Mouse (Mus musculus) thymus, postnatal 14 days (tissue): ENCODE results near the gene Gm10306.

Experiments
- DNase-seq: peaks from one replicate; pipeline ENCODE4 v3.0.0; 2021

Gene Gm10306

DNA sequence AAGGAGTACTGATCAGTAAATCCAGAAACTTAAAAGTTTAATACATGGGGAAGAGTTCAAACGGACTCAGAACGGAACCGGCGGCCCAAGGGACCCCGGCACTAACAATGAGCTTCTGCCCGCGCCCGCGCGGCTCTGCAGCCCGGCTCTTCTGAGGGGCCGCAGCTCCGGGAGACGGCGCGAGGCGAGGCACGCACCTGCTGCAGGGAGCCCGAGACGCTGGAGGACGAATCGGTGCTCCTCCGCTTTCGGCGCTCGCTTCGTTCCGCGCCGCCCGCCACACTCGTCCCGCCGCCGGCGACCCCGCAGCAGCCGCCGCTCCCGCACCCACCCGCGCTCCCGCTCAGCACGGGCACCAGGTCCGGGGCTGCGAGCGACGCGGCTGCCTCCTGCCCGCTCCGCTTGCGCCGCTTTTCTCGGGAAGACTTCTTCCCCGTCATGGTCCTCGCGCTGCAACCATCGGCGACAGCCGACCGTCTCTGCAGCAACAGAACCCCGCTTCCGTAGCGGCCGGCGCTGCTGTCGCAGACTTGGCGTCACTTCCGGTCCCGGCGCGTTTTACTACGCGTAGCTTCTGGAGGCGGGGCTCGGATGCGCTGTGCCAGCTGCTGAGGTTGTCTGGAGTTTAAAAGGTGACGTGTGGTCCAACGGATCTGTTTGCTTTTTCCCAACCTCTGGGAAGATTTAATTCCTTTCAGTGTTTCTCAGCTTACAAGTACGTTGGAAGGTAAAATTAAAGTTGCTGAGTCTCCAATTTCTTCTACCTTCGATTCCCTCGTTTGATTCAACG is at the start of gene Gm10306, which contains the start of gene Caap1:
Gene Gm10306, plus strand, starts transcription at position 282 of the 790 bp plus-strand sequence.
Gene Caap1, minus strand, starts transcription at position 532 of the 790 bp plus-strand sequence.
- peak; percentile 95 for DNase-seq

DNA sequence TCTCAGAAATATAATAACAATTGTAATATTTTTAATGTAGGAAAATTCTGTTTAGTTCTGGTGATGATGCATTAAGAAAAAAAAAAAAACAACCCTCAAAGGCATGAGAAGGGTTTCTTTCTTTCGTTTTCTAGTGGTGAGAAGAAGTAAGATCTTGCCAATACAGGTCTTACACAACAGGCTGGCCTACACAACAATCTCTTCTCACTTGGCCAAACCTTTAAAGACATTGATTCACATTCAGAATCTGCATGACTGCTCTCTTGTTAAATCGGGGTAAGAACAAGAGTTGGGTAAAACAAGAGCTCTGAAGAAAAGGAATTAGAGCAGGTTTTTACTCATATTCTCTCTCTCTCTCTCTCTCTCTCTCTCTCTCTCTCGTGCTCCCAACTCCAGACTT is 41.0 kb upstream of the Gm10306 start:
- no peak for DNase-seq

DNA sequence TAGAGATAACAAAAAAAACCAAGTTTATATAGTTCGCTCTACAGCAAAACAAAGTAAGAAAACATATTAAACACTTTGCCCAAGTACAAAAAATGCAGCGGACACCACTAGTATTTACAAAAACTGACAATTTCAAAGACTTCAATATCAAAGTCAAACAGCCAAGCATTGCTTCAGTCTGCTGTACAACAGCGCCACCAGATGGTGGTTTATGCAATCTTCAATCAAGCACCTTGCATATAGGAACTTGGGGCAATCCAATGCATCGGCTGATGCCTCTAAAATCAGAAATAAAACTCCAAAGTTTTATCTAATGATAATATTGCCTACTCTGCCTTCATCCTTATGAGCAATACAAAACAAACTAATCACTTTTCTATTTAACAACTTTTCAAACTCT is 38.7 kb upstream of the Gm10306 start:
- peak; percentile 44 for DNase-seq

DNA sequence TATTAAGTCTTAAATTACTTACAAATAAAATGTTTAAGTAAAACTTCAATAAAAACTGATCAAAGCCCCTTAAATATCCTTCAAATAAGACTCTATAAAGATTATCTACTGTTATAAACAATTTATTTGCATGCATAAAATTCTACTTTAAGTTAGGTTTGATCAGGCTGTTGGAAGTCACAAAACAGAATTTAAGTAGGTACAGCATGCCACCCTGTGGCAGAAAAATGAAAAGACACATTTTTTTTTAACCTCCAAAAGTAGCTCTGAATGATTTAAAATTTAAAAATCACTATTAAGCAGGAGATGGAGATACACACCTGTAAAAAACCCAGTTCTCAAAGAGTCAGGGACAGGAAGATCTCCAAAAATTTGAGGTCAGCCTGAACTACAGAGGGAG is 33.0 kb upstream of the Gm10306 start:
- DNase-seq, result no peak

DNA sequence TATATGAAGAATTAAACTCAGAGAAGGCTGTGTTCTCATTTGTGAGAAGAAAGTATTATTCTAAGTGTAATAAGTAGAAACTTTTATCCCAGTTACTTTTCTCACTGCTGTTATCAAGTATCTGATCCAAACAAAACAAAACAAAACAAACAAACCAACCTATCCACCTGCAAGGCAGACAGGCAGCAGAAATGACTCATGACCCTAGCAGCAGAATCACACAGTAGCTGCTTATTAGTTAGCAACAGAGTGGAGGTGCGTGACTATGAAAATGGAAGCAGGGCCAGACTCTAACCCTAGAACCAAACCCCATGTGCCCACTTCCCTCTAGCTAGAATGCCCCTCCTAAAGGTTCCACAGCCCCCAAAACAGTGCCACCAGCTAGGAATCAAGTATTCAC is 26.9 kb upstream of the Gm10306 start:
- DNase-seq, result no peak

DNA sequence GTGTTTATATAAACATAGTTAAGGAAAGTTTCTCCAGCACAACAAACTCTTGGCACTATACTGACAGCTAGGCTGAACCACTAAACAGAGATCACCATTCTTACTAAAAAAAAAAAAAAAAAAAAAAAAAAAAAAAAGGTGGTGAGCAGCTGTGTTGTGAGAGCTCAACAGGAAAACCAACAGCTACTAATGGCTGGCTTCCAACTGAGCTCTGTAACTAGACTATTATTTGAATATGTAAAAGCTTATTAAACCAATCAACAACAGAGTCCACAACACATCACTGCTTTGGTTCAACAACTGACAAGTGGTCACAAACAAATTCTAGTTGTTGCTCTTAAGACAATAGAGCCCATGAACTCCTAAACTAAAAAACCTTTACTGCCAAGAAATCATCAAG is 23.1 kb upstream of the Gm10306 start:
- DNase-seq, result no peak

DNA sequence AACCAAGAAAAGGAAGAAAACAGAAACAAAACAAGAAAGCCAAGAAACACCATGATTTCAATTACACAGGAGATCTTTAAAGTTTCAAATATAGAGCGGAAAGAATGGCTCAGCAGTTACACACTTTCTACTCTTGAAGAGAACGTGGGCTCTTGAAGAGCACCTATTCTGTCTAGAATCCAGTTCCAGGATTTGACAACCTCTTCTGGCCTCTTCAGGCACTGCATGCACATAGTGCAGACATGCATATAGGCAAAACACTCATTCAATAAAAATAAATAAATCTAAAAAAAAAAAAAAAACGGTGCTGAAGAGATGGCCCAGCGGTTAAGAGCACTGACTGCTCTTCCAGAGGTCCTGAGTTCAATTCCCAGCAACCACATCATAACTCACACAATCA is 13.3 kb upstream of the Gm10306 start:
- DNase-seq, result no peak

DNA sequence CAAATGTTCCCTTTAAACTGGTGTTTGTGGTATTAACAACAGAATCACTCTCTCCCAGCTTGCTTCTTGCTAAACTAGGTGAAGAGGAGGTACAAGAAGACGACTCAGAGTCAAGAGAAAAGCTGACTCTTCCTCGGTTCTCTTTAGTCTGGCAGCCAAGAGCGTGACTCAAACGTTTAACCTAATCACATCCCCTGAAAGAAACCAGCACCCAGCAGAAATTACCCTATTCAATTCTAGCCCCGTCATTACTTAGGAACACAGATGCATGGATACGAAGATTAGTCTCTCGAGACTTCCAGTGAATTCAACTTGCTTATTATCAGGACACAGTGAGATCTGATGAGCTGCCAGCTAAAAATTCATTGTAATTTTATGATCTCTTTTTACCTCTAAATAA is 12.0 kb upstream of the Gm10306 start:
- no peak for DNase-seq

DNA sequence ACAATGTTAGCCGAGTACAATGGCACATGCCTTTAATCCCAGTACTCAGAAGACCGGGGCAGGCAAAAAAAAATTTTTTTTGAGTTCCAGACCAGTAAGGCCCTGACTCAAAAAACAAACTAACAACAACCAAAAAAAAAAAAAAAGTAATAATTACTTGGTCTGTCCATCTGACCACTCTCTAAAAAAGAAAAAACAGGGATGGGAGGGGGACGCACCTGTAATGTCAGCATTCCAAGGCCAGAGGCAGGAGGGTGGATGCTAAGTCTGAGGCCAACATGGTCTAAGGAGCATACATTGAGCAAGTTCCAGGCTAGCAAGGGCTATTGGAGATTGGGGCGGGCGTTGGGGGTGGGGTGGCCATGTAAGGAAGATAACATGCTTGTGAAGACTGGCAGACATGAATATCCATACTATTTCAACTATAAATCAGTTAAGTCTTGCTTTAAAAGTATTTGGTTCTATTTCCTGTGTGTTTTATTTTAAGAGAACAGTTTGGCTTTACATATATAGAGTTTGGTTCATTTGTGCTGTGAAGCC is 1.3 kb upstream of the Gm10306 start:
- DNase-seq, result no peak

DNA sequence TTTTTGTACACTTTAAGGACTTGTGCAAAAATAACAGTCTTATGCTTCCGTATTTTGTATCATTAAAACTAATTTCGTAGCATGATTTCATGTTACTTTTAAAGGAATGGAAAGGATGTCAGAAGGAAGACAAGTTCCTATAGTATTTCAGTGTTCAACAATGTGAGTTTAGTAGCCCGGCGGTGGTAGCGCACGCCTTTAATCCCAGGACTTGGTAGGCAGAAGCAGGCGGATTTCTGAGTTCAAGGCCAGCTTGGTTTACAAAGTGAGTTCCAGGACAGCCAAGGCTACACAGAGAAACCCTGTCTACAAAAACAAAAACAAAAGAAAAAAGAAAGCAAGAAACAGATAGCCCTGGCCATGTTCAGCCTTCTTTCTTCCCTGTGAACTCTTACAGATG is 799 bp downstream of the Gm10306 start:
- peak; percentile 12 for DNase-seq

DNA sequence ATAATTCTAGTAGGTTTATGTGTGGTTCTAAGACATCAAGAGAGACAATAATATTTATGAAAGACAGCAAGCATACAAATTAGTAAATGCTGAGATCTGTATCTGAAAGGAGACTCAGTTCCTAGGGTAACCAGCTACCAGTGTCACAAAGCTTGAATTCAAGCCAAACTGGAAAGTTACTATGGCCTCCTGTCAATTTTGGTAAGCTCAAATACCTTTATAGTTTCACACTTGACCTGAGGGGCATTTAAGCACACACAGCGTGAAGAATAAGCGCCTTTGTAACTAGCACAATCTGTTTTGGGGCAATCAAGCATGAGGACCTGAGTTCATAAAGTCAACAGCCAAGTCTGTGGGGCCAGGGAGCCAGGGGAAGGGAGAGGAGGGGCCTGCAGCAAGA is 2.9 kb downstream of the Gm10306 start:
- no peak for DNase-seq

DNA sequence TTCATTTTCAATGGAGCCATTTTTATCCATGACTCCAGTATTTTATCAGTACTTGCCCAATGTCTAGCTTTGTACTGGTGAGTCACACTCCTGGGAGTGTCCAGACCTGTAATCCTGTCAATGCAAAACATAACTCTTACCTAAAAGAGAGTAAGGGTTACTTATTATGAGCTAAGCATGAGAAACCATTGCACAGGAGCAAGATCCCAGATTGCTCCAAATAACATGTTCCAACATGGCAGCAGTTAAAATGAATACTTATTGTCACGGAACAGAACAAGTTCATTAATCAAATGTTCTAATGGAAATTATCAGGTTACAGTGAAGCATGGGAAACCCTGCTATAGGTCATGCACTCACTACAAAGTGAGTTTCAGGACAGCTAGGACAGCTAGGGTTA is 4.0 kb downstream of the Gm10306 start:
- no peak for DNase-seq

DNA sequence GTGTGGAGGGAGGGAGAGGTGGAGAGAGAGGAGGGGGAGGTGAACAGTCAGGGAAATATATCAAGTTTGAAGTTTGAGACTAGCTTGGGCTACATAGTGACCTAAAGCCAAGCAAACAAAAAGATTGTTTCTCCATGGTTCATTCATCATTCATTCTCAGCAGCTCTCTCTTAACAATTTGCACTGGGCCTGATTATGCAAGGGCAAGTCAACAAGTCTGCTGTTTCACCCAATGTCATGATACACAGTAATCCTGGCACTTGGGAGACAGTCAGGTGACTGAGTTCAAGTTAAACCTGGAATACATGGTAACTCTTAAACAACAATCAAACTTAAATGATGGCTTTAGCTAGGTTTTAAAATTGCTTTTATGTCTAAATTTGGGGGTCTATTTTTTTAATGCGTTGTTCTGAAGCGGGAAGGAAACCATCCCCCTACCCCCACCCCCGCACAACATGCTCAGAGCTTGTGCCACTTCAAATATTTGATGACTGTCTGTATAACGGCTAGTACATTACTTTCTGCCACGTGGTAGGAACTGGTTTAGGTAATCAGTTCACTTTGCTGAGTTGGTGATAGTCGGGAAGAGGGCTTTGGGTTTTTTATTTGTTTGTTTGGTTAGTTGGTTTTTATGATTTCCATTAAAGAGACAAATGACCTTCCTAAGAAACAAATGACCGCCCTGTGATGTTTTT is 5.8 kb downstream of the Gm10306 start:
- DNase-seq, result no peak

DNA sequence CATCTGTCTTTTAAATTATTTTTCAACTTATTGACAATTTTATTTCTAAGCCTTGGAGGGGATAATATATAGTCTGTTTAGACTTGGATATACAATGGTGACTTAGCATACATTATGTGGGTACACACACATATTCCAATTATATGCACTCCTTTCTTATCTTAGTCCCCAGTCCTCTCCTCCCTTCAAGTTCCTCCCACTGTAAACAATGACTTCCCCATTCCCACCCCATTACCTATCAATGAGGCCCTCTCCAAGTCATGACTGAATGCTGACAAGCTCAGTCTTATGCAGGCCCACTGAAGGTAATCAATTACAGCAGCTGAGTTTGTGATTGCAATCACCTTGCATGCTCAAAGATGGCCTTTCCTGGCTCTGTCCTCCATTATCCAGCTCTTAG is 8.0 kb downstream of the Gm10306 start:
- no peak for DNase-seq

DNA sequence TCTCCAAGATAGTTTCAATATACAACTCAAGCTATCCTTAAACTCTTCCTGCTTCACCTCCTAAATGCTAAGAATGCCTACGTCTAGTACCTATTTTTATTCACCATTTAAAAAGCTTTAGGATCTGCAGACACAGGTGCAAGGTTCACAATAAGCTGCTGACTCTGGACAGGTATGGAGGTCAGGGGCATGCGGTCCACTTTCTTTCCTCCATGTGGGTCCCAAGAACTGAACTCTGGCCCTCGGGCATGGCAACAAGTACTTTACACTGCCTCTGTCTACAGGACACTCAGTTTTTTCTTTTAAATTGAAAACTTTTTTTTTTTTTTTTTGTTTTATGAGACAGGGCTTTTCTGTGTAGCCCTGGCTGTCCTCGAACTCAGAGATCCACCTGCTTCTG is 16.3 kb downstream of the Gm10306 start:
- no peak for DNase-seq

DNA sequence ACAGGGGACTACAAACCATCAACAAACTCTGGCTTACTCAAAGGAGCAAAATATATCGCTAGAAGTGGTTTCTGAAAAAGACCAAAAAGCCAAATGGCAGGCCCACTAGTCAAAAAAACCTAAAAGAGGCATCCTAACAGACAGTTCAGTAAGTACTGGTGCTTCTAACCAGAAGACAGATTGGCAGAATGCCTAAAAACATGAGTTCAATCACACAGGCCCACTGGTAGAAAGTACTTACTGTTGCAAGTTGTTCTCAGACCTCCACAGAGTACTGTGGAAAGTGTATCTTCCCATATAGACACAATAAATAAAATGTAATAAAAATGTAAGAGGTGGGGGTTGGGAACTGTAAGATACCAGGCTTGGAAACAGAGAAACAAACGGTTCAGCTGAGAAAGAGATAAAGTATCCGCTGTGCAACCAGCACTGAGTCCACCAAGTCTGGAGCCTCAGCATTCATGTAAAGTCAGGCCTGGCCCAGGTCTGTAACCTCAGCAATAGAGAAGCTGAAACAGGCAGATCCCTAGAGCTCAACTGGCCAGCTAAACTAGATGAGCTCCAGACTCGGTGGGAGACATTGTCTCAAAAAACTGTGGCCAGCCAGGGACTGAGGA is 35.5 kb downstream of the Gm10306 start:
- no peak for DNase-seq

DNA sequence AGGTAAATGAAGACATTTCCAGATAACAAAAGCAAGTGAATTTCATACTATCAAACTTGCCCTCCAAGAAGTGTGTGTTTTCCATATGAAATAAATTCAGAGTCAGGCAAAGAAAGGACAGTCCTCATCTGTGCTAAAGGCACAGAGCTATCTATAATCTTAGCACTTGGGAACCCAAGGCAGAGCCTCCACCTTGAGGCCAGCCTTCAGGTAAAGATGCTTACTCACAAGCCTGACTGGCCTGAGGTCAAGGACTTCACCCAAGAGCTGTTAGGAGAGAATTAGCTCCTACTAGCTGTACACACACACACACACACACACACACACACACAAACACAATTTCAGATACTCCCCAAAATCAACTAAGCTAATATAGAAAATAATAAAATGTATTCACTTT is 36.4 kb downstream of the Gm10306 start:
- no peak for DNase-seq

DNA sequence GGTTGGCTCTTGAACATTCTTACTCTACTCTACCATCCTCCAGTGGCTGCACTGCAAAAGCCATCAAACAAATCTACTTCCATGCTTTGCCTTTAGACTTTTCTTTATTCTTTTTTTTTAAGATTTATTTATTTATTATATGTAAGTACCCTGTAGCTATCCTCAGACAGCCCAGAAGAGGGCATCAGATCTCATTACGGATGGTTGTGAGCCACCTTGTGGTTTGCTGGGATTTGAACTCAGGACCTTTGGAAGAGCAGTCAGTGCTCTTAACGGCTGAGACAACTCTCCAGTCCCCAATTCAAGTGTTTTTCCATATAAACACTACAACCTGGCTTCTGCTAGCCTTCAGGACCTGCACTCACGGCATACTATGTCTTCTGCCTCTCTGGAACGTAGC is 45.0 kb downstream of the Gm10306 start:
- DNase-seq, result peak; percentile 23

DNA sequence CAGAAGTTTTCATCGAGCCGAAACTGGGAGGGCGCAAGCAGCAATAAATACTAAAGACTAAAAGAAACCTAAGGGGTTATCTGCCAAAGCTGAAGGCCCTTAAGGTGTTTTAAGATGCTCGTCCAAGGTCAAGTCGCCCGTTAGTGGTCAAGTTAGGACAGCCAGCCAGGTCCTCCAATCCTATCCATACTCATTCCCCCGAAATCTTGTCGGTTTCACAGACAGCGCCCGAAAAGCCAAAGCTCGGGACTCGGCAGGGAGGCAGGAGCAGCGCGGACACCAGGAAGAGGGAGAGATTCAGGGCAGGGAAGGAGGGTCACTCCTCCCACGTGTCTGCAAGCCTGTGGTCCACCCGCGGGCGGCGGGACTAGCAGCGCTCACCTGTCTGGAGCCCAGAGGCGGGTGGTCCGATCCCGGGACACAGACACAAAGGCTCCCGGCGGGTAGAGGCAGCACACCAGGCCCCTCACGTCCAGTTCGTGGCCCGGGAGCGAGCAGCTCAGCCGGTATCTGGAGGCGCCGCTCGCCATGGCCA is 46.2 kb downstream of the Gm10306 start:
- DNase-seq, result no peak

DNA sequence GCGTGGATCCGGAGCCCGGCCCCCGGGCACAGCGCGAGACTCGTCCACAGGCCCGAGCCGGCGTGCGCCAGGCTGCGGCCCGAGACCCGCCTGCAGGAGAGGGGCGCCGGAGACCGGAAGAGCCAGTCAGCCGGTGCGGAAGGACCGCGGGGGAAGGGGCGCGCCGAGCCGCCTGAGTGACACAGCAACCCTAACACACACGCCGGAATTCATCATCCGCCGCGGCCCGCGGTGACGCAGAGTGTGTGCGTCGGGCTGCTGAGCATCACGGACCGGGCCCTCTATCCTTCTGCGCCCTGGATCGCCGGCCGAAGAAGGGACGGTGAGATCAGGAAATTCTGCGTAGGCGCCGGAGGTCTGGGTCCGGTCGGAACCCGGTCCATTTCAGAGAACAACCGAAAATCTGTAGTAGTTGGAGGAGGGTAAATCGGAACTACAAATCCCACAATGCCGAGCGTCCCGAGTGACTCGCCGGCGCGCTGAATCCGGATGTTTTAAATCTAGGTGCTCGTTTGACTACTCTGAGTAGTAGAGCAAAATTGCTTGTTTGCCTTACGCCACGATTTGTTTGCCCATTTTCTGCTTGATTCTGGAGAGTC is 46.8 kb downstream of the Gm10306 start, which contains the start of gene Plaa:
Gene Plaa, minus strand, starts transcription at position 214 of the 599 bp plus-strand sequence.
- peak; percentile 92 for DNase-seq

DNA sequence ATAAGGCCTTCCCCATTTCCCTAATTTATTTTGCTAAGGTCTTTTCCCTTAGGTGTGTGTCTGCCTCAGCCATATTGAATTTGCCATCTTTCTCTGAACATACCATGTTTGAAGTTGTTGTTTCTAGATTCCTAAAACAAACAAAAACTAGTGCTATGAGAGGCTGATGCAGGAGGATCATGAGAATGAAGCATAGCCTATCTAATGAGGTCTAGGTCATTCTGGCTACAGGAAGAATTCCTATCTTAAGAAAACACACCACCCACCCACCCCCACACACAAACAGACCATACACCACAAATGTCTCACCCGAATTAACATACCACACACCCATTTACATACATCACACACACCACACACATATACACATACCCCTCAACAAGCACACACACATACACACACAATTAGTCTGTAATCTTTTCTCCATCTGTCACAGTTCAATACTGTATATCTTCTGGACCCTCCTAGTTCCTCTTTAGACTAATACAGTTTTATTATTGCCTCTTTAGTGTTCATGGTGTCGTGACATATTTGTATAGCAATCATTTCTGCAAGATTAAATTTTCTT is 48.2 kb downstream of the Gm10306 start:
- DNase-seq, result no peak

DNA sequence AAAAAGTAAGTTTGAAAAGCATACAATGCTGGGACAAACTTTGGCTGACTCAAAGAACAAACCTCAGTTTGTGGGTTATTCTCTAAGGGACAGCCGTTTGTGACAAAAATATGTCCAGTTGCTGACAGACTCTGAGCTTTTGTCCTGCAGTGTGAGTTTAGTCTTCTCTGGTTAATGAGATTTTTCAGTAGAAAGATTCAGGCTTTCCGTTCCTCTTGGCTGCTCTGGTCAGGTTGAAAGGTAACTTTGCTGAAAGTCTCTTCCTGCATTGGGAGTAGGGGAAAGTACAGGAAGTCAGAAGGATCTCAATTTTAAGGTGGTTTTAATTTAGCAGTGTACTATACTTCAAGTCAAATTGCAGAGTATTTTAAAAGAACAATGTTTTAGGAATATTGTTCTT is 49.2 kb downstream of the Gm10306 start:
- no peak for DNase-seq
